29 mouse cellular contexts compared by ENCODE assay signal in the genomic region with DNA sequence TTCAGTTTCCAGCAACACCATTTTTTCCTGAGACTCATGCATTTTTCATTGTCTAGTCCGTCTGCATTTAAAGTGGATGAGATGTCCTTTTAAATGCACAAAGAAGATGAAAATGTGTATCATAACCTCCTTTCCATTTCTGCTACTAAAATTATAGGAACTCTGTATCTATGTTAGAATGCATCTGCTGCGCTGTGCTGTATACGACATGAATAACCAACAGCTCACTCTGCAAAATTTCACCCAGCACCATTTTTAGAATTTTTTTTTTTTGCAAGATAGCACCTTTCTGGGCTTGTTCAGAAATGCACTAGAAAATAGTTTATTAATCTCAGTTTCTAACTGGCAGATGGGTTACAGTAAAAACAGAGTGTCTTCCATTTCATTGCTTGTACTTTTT.
DNase-seq lines count a peak whose midpoint lies in the region; ATAC-seq and TF ChIP-seq lines count a peak whose summit lies in the region.
"Had no signal": no experiment of that assay in that cellular context is flagged by ENCODE, and none has a peak within 500 bp of the region (broad histone marks: within the 10 kb centered on the region; RNA-seq: fewer than 3 reads in every experiment).

No protein-coding gene starts in this region.

- no peak overlapping the region for H3K4me2 ChIP-seq in midbrain, embryonic 13.5 days (replicated peaks)
- H3K4me2 ChIP-seq in midbrain, embryonic 11.5 days, result no peak overlapping the region
- no peak overlapping the region for H3K4me2 ChIP-seq in forebrain, postnatal 0 days (ENCODE audit: low read depth)
- H3K4me2 ChIP-seq: embryonic facial prominence, embryonic 15.5 days; hindbrain, embryonic 12.5 days; intestine, embryonic 15.5 days; limb, embryonic 15.5 days; liver, embryonic 13.5 days; stomach, embryonic 15.5 days had no signal

- no peak overlapping the region for H3K9ac ChIP-seq in midbrain, embryonic 13.5 days (replicated peaks)
- no peak overlapping the region for H3K9ac ChIP-seq in midbrain, embryonic 11.5 days (ENCODE audit: low read length)
- no peak overlapping the region for H3K9ac ChIP-seq in forebrain, postnatal 0 days
- H3K9ac ChIP-seq: embryonic facial prominence, embryonic 15.5 days; hindbrain, embryonic 12.5 days; intestine, embryonic 15.5 days; limb, embryonic 15.5 days; liver, embryonic 13.5 days; stomach, embryonic 15.5 days had no signal

- DNase-seq in frontal cortex, adult 2 months (ENCODE audit: extremely low spot score in 1 of 2, low spot score in 1 of 2), result peak; percentile 18 to 50
- no peak for DNase-seq in frontal cortex, postnatal 25 days (ENCODE audit: low spot score in 2 of 2)
- DNase-seq in midbrain, embryonic 11.5 days (ENCODE audit: low spot score, missing footprints), result no peak
- DNase-seq in brain, embryonic 14.5 days (ENCODE audit: low read depth), result peak; percentile 39
- DNase-seq in forebrain, postnatal 0 days, result peak; percentile 43
- no peak for DNase-seq in heart, postnatal 10 days
- DNase-seq: adrenal gland, postnatal 25 days; B cell, adult 2 months; cerebellum, adult 2 months; cerebellum, postnatal 25 days; gastrocnemius, postnatal 14 days; kidney, adult 2 months; kidney, postnatal 36 days; layer of hippocampus, postnatal 36 days; liver, embryonic 13.5 days; lung, adult 18-20 months; lung, postnatal 4 days; right cerebral cortex, postnatal 14 days; thymus, postnatal 25 days had no signal

- WGBS in midbrain, embryonic 13.5 days, result 70% methylated on average over 3 of the region's 3 CpGs
- WGBS in midbrain, embryonic 11.5 days, result 87% methylated on average over 3 of the region's 3 CpGs
- WGBS in forebrain, postnatal 0 days, result 46% methylated on average over 3 of the region's 3 CpGs

- no peaks in the 10 kb centered on the region for H3K27me3 ChIP-seq in midbrain, embryonic 13.5 days
- no peaks in the 10 kb centered on the region for H3K27me3 ChIP-seq in midbrain, embryonic 11.5 days (ENCODE audit: control insufficient read depth, insufficient read depth, low read length)
- H3K27me3 ChIP-seq in forebrain, postnatal 0 days (ENCODE audit: insufficient read depth, low read length), result no peaks in the 10 kb centered on the region
- H3K27me3 ChIP-seq: embryonic facial prominence, embryonic 15.5 days; hindbrain, embryonic 12.5 days; intestine, embryonic 15.5 days; limb, embryonic 15.5 days; liver, embryonic 13.5 days; stomach, embryonic 15.5 days had no signal

- H3K4me1 ChIP-seq in midbrain, embryonic 13.5 days (replicated peaks), result no peaks in the 10 kb centered on the region
- H3K4me1 ChIP-seq in midbrain, embryonic 11.5 days (ENCODE audit: control insufficient read depth, insufficient read depth, low read length), result no peaks in the 10 kb centered on the region
- H3K4me1 ChIP-seq in forebrain, postnatal 0 days (ENCODE audit: insufficient read depth), result no peaks in the 10 kb centered on the region
- H3K4me1 ChIP-seq: embryonic facial prominence, embryonic 10.5 days; embryonic facial prominence, embryonic 15.5 days; hindbrain, embryonic 12.5 days; intestine, embryonic 15.5 days; limb, embryonic 10.5 days; limb, embryonic 15.5 days; liver, embryonic 13.5 days; stomach, embryonic 15.5 days had no signal

- H3K4me3 ChIP-seq in midbrain, embryonic 13.5 days (replicated peaks), result no peak overlapping the region
- no peak overlapping the region for H3K4me3 ChIP-seq in midbrain, embryonic 11.5 days (ENCODE audit: low read depth, low read length)
- H3K4me3 ChIP-seq in forebrain, postnatal 0 days (ENCODE audit: low read depth, low read length), result no peak overlapping the region
- H3K4me3 ChIP-seq: embryonic facial prominence, embryonic 10.5 days; embryonic facial prominence, embryonic 15.5 days; hindbrain, embryonic 12.5 days; intestine, embryonic 15.5 days; limb, embryonic 10.5 days; limb, embryonic 15.5 days; liver, embryonic 13.5 days; stomach, embryonic 15.5 days had no signal

- intact Hi-C loops in heart, postnatal 10 days (cut with DNase I), result no loop called here

- no peaks in the 10 kb centered on the region for H3K36me3 ChIP-seq in midbrain, embryonic 13.5 days
- no peaks in the 10 kb centered on the region for H3K36me3 ChIP-seq in midbrain, embryonic 11.5 days (ENCODE audit: control insufficient read depth, insufficient read depth, low read length)
- no peaks in the 10 kb centered on the region for H3K36me3 ChIP-seq in forebrain, postnatal 0 days (ENCODE audit: insufficient read depth)
- H3K36me3 ChIP-seq: embryonic facial prominence, embryonic 10.5 days; embryonic facial prominence, embryonic 15.5 days; hindbrain, embryonic 12.5 days; intestine, embryonic 15.5 days; limb, embryonic 10.5 days; limb, embryonic 15.5 days; liver, embryonic 13.5 days; stomach, embryonic 15.5 days had no signal

- no peaks in the 10 kb centered on the region for H3K9me3 ChIP-seq in midbrain, embryonic 13.5 days
- H3K9me3 ChIP-seq in midbrain, embryonic 11.5 days (ENCODE audit: control insufficient read depth, low read length), result no peaks in the 10 kb centered on the region
- H3K9me3 ChIP-seq in forebrain, postnatal 0 days (ENCODE audit: low read length), result no peaks in the 10 kb centered on the region
- H3K9me3 ChIP-seq: embryonic facial prominence, embryonic 10.5 days; embryonic facial prominence, embryonic 15.5 days; hindbrain, embryonic 12.5 days; intestine, embryonic 15.5 days; limb, embryonic 10.5 days; limb, embryonic 15.5 days; liver, embryonic 13.5 days; stomach, embryonic 15.5 days had no signal

- no peak for TF ChIP-seq CTCF in brain, embryonic 14.5 days (IDR thresholded peaks at IDR 0.05; ENCODE audit: borderline replicate concordance, extremely low read depth, insufficient read depth, insufficient read length)
- TF ChIP-seq CTCF in forebrain, postnatal 0 days (IDR thresholded peaks at IDR 0.05; ENCODE audit: low read depth), result no peak

- TF ChIP-seq POLR2A in brain, embryonic 14.5 days (IDR thresholded peaks at IDR 0.05; ENCODE audit: borderline replicate concordance, extremely low read depth, insufficient read depth, insufficient read length, poor library complexity, severe bottlenecking), result no peak

- no peak for ATAC-seq in midbrain, embryonic 13.5 days
- no peak for ATAC-seq in midbrain, embryonic 11.5 days (ENCODE audit: low FRiP score)
- peak; percentile 76 for ATAC-seq in forebrain, postnatal 0 days
- ATAC-seq: hindbrain, postnatal 0 days; intestine, embryonic 15.5 days; lung, postnatal 0 days had no signal

- peak overlapping the region; percentile 4; the same call in 1 of the 2 replicates for H3K27ac ChIP-seq in midbrain, embryonic 13.5 days
- H3K27ac ChIP-seq in midbrain, embryonic 11.5 days (ENCODE audit: low read depth, low read length), result no peak overlapping the region
- H3K27ac ChIP-seq in forebrain, postnatal 0 days (ENCODE audit: low read depth, low read length), result peak overlapping the region; percentile 54; the same call in 1 of the 2 replicates
- H3K27ac ChIP-seq: embryonic facial prominence, embryonic 10.5 days; embryonic facial prominence, embryonic 15.5 days; hindbrain, embryonic 12.5 days; hindbrain, postnatal 0 days; intestine, embryonic 15.5 days; limb, embryonic 10.5 days; limb, embryonic 15.5 days; liver, embryonic 13.5 days; stomach, embryonic 15.5 days had no signal

Comparison
In these comparisons a context has a peak if more than half of its experiments do, and no peak if none do; other contexts are left out.
1. DNase-seq: peak in frontal cortex, adult 2 months (2 of 2), brain, embryonic 14.5 days (single experiment) and forebrain, postnatal 0 days (single experiment); none in frontal cortex, postnatal 25 days (0 of 2), midbrain, embryonic 11.5 days (single experiment) and heart, postnatal 10 days (0 of 2).